Mouse (Mus musculus) cerebellum, adult 2 months (tissue): ENCODE results near the gene Pacrg.

Experiments
- CTCF ChIP-seq: fragments of 200-500 bp; IDR thresholded peaks from 2 replicates; pipeline ENCODE4 v1.5.1; 2011; ENCODE audit warnings: low read depth, mild to moderate bottlenecking, control low read depth, low read length, moderate library complexity, borderline replicate concordance; ENCODE audit not compliant: insufficient read depth
- POLR2A ChIP-seq: fragments of 200-500 bp; IDR thresholded peaks from 2 replicates; pipeline ENCODE4 v1.6.1; 2011; ENCODE audit warnings: low read length, control low read depth, borderline replicate concordance; ENCODE audit not compliant: insufficient read depth

- TF ChIP-seq POLR2A (no peak), CTCF (no peak)
Observed at GRCm38 (mm10) chr17:10401529-10401928, 438.6 kb downstream of the Pacrg start.
